Mouse (Mus musculus) G1E (cell line): ENCODE measurements around the gene Golga4.

ENCODE experiments used
- CTCF ChIP-seq: IDR thresholded peaks from 2 replicates; pipeline ENCODE4 v1.5.1; 2012; ENCODE audit warnings: low read depth, low read length, inconsistent platforms, mixed read lengths
- GATA1 ChIP-seq: IDR thresholded peaks from 2 replicates; pipeline ENCODE4 v1.6.1; 2012; ENCODE audit warnings: borderline replicate concordance, low read length, inconsistent platforms, mixed read lengths
- GATA2 ChIP-seq: IDR thresholded peaks from 2 replicates; pipeline ENCODE4 v1.6.1; 2012; ENCODE audit warnings: low read depth, low read length, inconsistent platforms, borderline replicate concordance
- POLR2AphosphoS5 ChIP-seq: IDR thresholded peaks from 2 replicates; pipeline ENCODE4 v1.6.1; 2012; ENCODE audit warnings: low read depth, low read length, inconsistent platforms; ENCODE audit not compliant: insufficient replicate concordance

DNA sequence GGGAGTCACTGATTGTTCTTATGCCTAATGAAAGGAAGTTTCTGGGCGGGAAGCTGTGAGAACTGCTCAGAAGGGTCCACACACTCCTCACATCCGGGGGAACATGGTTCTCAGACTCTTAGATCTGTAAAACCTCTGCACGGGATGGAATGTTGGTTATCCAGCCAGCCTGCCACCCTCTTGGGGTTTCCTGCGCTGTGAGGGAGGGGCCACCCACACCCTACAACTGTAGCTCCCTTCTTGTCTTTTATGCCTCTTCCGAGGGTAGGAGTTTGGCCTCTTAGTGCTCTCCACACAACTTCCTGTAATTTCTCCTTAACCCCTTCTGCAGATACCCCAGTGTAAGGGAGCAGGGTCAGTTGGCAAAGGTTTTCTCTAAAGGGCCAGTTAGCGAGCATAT, 76.7 kb downstream of the Golga4 start:
- TF ChIP-seq CTCF: no peak
- TF ChIP-seq GATA1: no peak
- no peak for TF ChIP-seq GATA2
- no peak for TF ChIP-seq POLR2AphosphoS5
